Mouse (Mus musculus) kidney, adult 2 months (tissue): ENCODE measurements at regions not wholly inside any gene's neighbourhood (a gene's known extent, or its start where the extent isn't known, plus 50 kb on each side); places are given as distances from the start of the nearest gene placed in this dataset.

Experiments
- CTCF ChIP-seq: fragments of 200-500 bp; conservative IDR thresholded peaks from 2 replicates; pipeline ENCODE4 v1.5.1; 2011; ENCODE audit warnings: low read depth, mild to moderate bottlenecking, control low read depth, low read length, moderate library complexity, mixed read lengths; ENCODE audit not compliant: insufficient read depth, insufficient read length
- POLR2A ChIP-seq: fragments of 200-500 bp; IDR thresholded peaks from one replicate; pipeline ENCODE4 v1.6.1; 2011; ENCODE audit warnings: low read depth, low read length, control low read depth

DNA sequence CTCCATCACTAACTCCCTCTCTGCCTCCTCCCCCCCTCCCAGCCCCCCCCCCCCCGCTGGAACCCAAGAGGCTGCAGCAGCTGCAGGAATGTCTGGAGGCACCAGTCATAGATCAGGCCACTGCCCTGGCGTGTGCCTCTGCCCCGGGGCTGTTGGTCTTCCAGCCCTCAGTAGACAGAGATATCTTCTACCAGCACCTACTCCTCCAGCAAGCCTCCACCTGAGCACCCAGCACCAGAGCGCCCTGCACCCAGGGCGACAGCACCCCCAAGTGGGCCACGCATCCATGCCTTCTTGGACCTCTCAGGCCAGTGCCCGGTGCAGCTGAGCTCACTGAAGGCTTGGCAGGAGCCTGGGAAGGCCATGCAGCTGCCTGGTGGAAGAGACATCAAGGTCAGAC lies 936.5 kb downstream of the Diaph3 start:
- TF ChIP-seq POLR2A: no peak
- TF ChIP-seq CTCF: no peak
